Mouse (Mus musculus): ENCODE measurements around the gene Tmem94. TPM values are rescaled to one million over a fixed set of nuclear protein-coding genes. Genes with fewer than 3 reads are reported as not detected.
A peak's percentile ranks its signal among the peaks of the same experiment; 100 is the strongest.

The Tmem94 gene
- total and polyA plus RNA-seq, 3 experiments, result 6.4 to 27.4 (median 15.0) TPM

GRCm38 (mm10) chr11:115716410-115717338 is 48.6 kb upstream of the Tmem94 start (continued):
- no peak for TF ChIP-seq GABPA (IDR thresholded peaks at IDR 0.05; ENCODE audit: insufficient replicate concordance, low read depth, low read length)

GRCm38 (mm10) chr11:115717660-115718390 is 47.4 kb upstream of the Tmem94 start:
- peak; percentile 53 for TF ChIP-seq ETS1 (conservative IDR thresholded peaks at IDR 0.05; ENCODE audit: low read depth, low read length)
- peak; percentile 35; the same call in 1 of the 2 replicates for TF ChIP-seq MXI1 (IDR thresholded peaks at IDR 0.05; ENCODE audit: low read depth, low read length)
- peak; percentile 69 for TF ChIP-seq RAD21 (IDR thresholded peaks at IDR 0.05; ENCODE audit: low read depth, low read length)
- 0 out of 2 replicates have a peak, but pooled peaks have one; percentile 19 for TF ChIP-seq SIN3A (IDR thresholded peaks at IDR 0.05; ENCODE audit: low read length)
- TF ChIP-seq MAX (IDR thresholded peaks at IDR 0.05; ENCODE audit: low read length), result peak; percentile 80
- peak; percentile 49; the same call in 1 of the 2 replicates for TF ChIP-seq ZNF384 (IDR thresholded peaks at IDR 0.05; ENCODE audit: low read depth, low read length)
- peak; percentile 73 for TF ChIP-seq SMC3 (IDR thresholded peaks at IDR 0.05; ENCODE audit: low read depth, low read length)
- TF ChIP-seq TBP (conservative IDR thresholded peaks at IDR 0.05; ENCODE audit: low read depth, low read length), result 0 out of 2 replicates have a peak, but pooled peaks have one; percentile 29
- peak; percentile 18; the same call in 1 of the 2 replicates for TF ChIP-seq ZC3H11A (IDR thresholded peaks at IDR 0.05; ENCODE audit: low read depth, low read length)
- TF ChIP-seq CHD2 (IDR thresholded peaks at IDR 0.05; ENCODE audit: low read length), result no peak
- peak; percentile 49 for TF ChIP-seq POLR2A (IDR thresholded peaks at IDR 0.05; ENCODE audit: low read depth, low read length)
- no peak for TF ChIP-seq UBTF (IDR thresholded peaks at IDR 0.05; ENCODE audit: low read depth, low read length)
- no peak for TF ChIP-seq HCFC1 (IDR thresholded peaks at IDR 0.05; ENCODE audit: low read depth, low read length)
- 0 out of 2 replicates have a peak, but pooled peaks have one; percentile 75 for TF ChIP-seq CHD1 (IDR thresholded peaks at IDR 0.05; ENCODE audit: low read depth, low read length)
- 0 out of 2 replicates have a peak, but pooled peaks have one; percentile 6 for TF ChIP-seq ELF1 (IDR thresholded peaks at IDR 0.05; ENCODE audit: low read depth, low read length)
- no peak for TF ChIP-seq BHLHE40 (IDR thresholded peaks at IDR 0.05; ENCODE audit: low read depth, low read length)
- no peak for TF ChIP-seq NELFE (IDR thresholded peaks at IDR 0.05; ENCODE audit: low read depth, low read length)
- TF ChIP-seq USF1 (IDR thresholded peaks at IDR 0.05; ENCODE audit: low read depth, low read length), result no peak
- peak; percentile 98 for TF ChIP-seq MYC (IDR thresholded peaks at IDR 0.05; ENCODE audit: low read depth, low read length)
- no peak; the same call in none of the 2 replicates for TF ChIP-seq IRF4 (IDR thresholded peaks at IDR 0.05; ENCODE audit: low read depth, low read length)
- TF ChIP-seq EP300 (IDR thresholded peaks at IDR 0.05; ENCODE audit: low read length), result peak; percentile 17
- peak; percentile 98 for TF ChIP-seq MAZ (IDR thresholded peaks at IDR 0.05; ENCODE audit: low read depth, low read length)
- peak; percentile 23 to 80; a peak in 2 of 4 replicates for TF ChIP-seq CTCF (conservative IDR thresholded peaks at IDR 0.05 in 1 of 2, IDR thresholded peaks at IDR 0.05 in 1 of 2; ENCODE audit: low read depth in 2 of 2, low read length in 2 of 2)

More at GRCm38 (mm10) chr11:115717660-115718390, 47.4 kb upstream of the Tmem94 start:
- Histone ChIP-seq H3K4me1 (ENCODE audit: control insufficient read depth in 1 of 2, insufficient read depth in 2 of 2) (peaks cover 14 to 60% of the 10 kb centered on the region in 2 experiments), H3K4me2 (ENCODE audit: insufficient read depth, low read depth, poor library complexity, severe bottlenecking) (no peak overlapping the region), H3K79me2 (replicated peaks; ENCODE audit: control insufficient read depth, extremely low read depth, insufficient read depth, poor library complexity, severe bottlenecking) (no peaks in the 10 kb centered on the region; the same call in none of the 2 replicates), H3K27ac (ENCODE audit: insufficient read depth, low read depth) (peak overlapping the region; percentile 80), H3K9me3 (replicated peaks; ENCODE audit: low read length) (peaks cover 2% of the 10 kb centered on the region), H3K9ac (ENCODE audit: insufficient read depth, low read depth) (no peak overlapping the region), H3K36me3 (replicated peaks in 1 of 2; ENCODE audit: control insufficient read depth in 1 of 2, insufficient read depth in 1 of 2, low read length in 1 of 2) (no peaks in the 10 kb centered on the region), H3K4me3 (replicated peaks in 1 of 3; ENCODE audit: low read depth in 2 of 3, low read length in 2 of 3, poor library complexity in 1 of 3) (no peak overlapping the region), H3K27me3 (replicated peaks) (no peaks in the 10 kb centered on the region)
- peak; percentile 94 for DNase-seq (ENCODE audit: extremely low read depth)
- in situ Hi-C loops (cut with MboI; ENCODE audit: low pct_ligation_motif_present, low pct_unique_long_range_greater_than_20kb, low sequenced_read_pairs) (loop anchor here (5.0 to 10.0 kb wide), 3 partner anchors 94 to 363 kb away; partner anchors contain the start of genes Caskin2 and Tsen54), dilution Hi-C loops (cut with MboI; ENCODE audit: extremely low pct_ligation_motif_present, extremely low pct_unique_long_range_greater_than_20kb, low sequenced_read_pairs) (no loop called here)
